In the genomic region with DNA sequence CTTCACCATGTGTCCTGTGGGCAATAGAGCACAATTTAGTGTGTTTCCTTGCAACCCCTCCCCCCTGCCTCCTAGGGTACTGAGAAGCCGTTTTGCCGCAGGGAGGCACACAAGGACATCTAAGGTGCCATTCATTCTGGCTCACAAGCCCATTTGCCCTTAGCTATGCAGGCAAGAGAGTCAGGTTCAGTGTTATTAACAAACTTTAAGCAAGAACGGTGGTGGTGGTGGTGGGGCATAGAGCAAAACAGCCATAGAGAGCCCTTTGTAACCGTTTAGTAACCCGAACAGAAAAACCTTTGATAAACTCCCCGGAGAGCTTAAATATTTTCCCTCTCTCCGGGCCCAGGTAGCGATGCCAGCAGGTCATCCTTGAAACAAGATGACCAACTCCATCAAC, we compare ENCODE assay signal across 9 mouse cellular contexts. TPM values are rescaled to one million over a fixed set of nuclear protein-coding genes. Genes with fewer than 3 reads are reported as not detected.
DNase-seq lines count a peak whose midpoint lies in the region; ATAC-seq and TF ChIP-seq lines count a peak whose summit lies in the region.
"Had no signal": no experiment of that assay in that cellular context is flagged by ENCODE, and none has a peak within 500 bp of the region (broad histone marks: within the 10 kb centered on the region; RNA-seq: fewer than 3 reads in every experiment).

No protein-coding gene starts in this region.

- H3K4me1 ChIP-seq in forebrain, embryonic 11.5 days (replicated peaks; ENCODE audit: control insufficient read depth, insufficient read depth, low read length): no peaks in the 10 kb centered on the region
- H3K4me1 ChIP-seq in forebrain, embryonic 10.5 days: peaks cover 17% of the 10 kb centered on the region
- H3K4me1 ChIP-seq in kidney, postnatal 0 days (replicated peaks; ENCODE audit: insufficient read depth, low read length): no peaks in the 10 kb centered on the region
- H3K4me1 ChIP-seq in hindbrain, postnatal 0 days (ENCODE audit: insufficient read depth, low read length): no peaks in the 10 kb centered on the region
- H3K4me1 ChIP-seq in neural tube, embryonic 13.5 days (replicated peaks): peaks cover 22% of the 10 kb centered on the region

- 43% methylated on average over 8 of the region's 8 CpGs for WGBS in forebrain, embryonic 11.5 days
- 42% methylated on average over 8 of the region's 8 CpGs for WGBS in forebrain, embryonic 10.5 days
- 29% methylated on average over 8 of the region's 8 CpGs for WGBS in kidney, postnatal 0 days
- WGBS in hindbrain, postnatal 0 days: 39% methylated on average over 8 of the region's 8 CpGs
- WGBS in neural tube, embryonic 13.5 days: 49% methylated on average over 8 of the region's 8 CpGs

- no peaks in the 10 kb centered on the region for H3K27me3 ChIP-seq in forebrain, embryonic 11.5 days (ENCODE audit: control insufficient read depth, insufficient read depth, low read length)
- peaks cover 7% of the 10 kb centered on the region; the same call in 1 of the 2 replicates for H3K27me3 ChIP-seq in forebrain, embryonic 10.5 days (ENCODE audit: poor library complexity, severe bottlenecking)
- H3K27me3 ChIP-seq in kidney, postnatal 0 days (ENCODE audit: insufficient read depth, low read length): no peaks in the 10 kb centered on the region
- H3K27me3 ChIP-seq in hindbrain, postnatal 0 days (ENCODE audit: insufficient read depth, low read length): no peaks in the 10 kb centered on the region; the same call in 1 of the 2 replicates
- peaks cover 7% of the 10 kb centered on the region for H3K27me3 ChIP-seq in neural tube, embryonic 13.5 days

- ATAC-seq in forebrain, embryonic 11.5 days (replicated peaks; ENCODE audit: low FRiP score): no peak
- ATAC-seq in kidney, postnatal 0 days (replicated peaks; ENCODE audit: low FRiP score, low read depth): no peak
- ATAC-seq in hindbrain, postnatal 0 days: no peak
- no peak for ATAC-seq in neural tube, embryonic 13.5 days (ENCODE audit: low read depth)
- no peak for ATAC-seq in megakaryocyte-erythroid progenitor cell, adult 5-6 weeks (replicated peaks; ENCODE audit: low FRiP score, low TSS enrichment, poor library complexity, severe bottlenecking)

- DNase-seq in forebrain, embryonic 11.5 days (ENCODE audit: low spot score): no peak
- no peak for DNase-seq in forebrain, embryonic 10.5 days (ENCODE audit: extremely low spot score, low spot score)
- DNase-seq in kidney, postnatal 0 days (ENCODE audit: low spot score): no peak
- DNase-seq in kidney, postnatal 10 days: no peak
- DNase-seq in hindbrain, postnatal 0 days (ENCODE audit: low spot score): no peak
- no peak for DNase-seq in gastrocnemius, adult 18-20 months (ENCODE audit: low spot score)

- no peak overlapping the region for H3K4me3 ChIP-seq in forebrain, embryonic 11.5 days (ENCODE audit: low read depth, low read length)
- H3K4me3 ChIP-seq in forebrain, embryonic 10.5 days: no peak overlapping the region
- H3K4me3 ChIP-seq in kidney, postnatal 0 days (replicated peaks; ENCODE audit: low read depth, low read length): no peak overlapping the region
- H3K4me3 ChIP-seq in hindbrain, postnatal 0 days (ENCODE audit: low read length): no peak overlapping the region
- no peak overlapping the region for H3K4me3 ChIP-seq in neural tube, embryonic 13.5 days

- no peak for TF ChIP-seq CTCF in kidney, postnatal 0 days (IDR thresholded peaks at IDR 0.05; ENCODE audit: low read depth)
- no peak for TF ChIP-seq CTCF in hindbrain, postnatal 0 days (IDR thresholded peaks at IDR 0.05; ENCODE audit: low read depth)

- H3K36me3 ChIP-seq in forebrain, embryonic 11.5 days (ENCODE audit: control insufficient read depth, insufficient read depth, low read length): no peaks in the 10 kb centered on the region
- H3K36me3 ChIP-seq in forebrain, embryonic 10.5 days (replicated peaks): no peaks in the 10 kb centered on the region
- no peaks in the 10 kb centered on the region for H3K36me3 ChIP-seq in kidney, postnatal 0 days (ENCODE audit: insufficient read depth, low read length)
- H3K36me3 ChIP-seq in hindbrain, postnatal 0 days (ENCODE audit: insufficient read depth, low read length): no peaks in the 10 kb centered on the region
- no peaks in the 10 kb centered on the region for H3K36me3 ChIP-seq in neural tube, embryonic 13.5 days
- H3K36me3 ChIP-seq: G1E had no signal

- peak overlapping the region; percentile 27; the same call in 1 of the 2 replicates for H3K4me2 ChIP-seq in forebrain, embryonic 11.5 days (ENCODE audit: low read depth, low read length, severe bottlenecking)
- H3K4me2 ChIP-seq in kidney, postnatal 0 days (ENCODE audit: low read length): peak overlapping the region; percentile 30; the same call in 1 of the 2 replicates
- peak overlapping the region; percentile 42 for H3K4me2 ChIP-seq in hindbrain, postnatal 0 days (ENCODE audit: low read depth, low read length)
- peak overlapping the region; percentile 34; the same call in 1 of the 2 replicates for H3K4me2 ChIP-seq in neural tube, embryonic 13.5 days

- no peak overlapping the region; the same call in 1 of the 2 replicates for H3K9ac ChIP-seq in forebrain, embryonic 11.5 days (ENCODE audit: low read length)
- 0 out of 2 replicates have a peak overlapping the region, but pooled peaks have one; percentile 18 for H3K9ac ChIP-seq in kidney, postnatal 0 days (ENCODE audit: low read depth, low read length)
- H3K9ac ChIP-seq in hindbrain, postnatal 0 days (replicated peaks; ENCODE audit: low read length): no peak overlapping the region
- H3K9ac ChIP-seq in neural tube, embryonic 13.5 days: peak overlapping the region; percentile 13; the same call in 1 of the 2 replicates

- no peaks in the 10 kb centered on the region for H3K9me3 ChIP-seq in forebrain, embryonic 11.5 days (ENCODE audit: control insufficient read depth, low read length)
- H3K9me3 ChIP-seq in forebrain, embryonic 10.5 days: no peaks in the 10 kb centered on the region
- H3K9me3 ChIP-seq in kidney, postnatal 0 days (replicated peaks; ENCODE audit: low read length): no peaks in the 10 kb centered on the region
- H3K9me3 ChIP-seq in hindbrain, postnatal 0 days (ENCODE audit: low read length): no peaks in the 10 kb centered on the region
- H3K9me3 ChIP-seq in neural tube, embryonic 13.5 days: no peaks in the 10 kb centered on the region
- H3K9me3 ChIP-seq: G1E had no signal

- no peak overlapping the region for H3K27ac ChIP-seq in forebrain, embryonic 11.5 days (ENCODE audit: low read depth, low read length)
- H3K27ac ChIP-seq in forebrain, embryonic 10.5 days: no peak overlapping the region
- no peak overlapping the region for H3K27ac ChIP-seq in kidney, postnatal 0 days
- H3K27ac ChIP-seq in hindbrain, postnatal 0 days: no peak overlapping the region
- no peak overlapping the region for H3K27ac ChIP-seq in neural tube, embryonic 13.5 days (replicated peaks)

RNA-seq across cellular contexts. Expression of a gene that starts 29.3 kb away (rescaled TPM):
- 45.7 and 46.3 TPM in 2 replicates for polyA plus RNA-seq in forebrain, embryonic 11.5 days (2014; fragmentation: Nextera tagmentation; extraction: Ambion mirVana)
- polyA plus RNA-seq in forebrain, embryonic 10.5 days (2016; fragmentation: Nextera tagmentation; extraction: Ambion mirVana): 34.8 and 37.3 TPM in 2 replicates
- polyA plus RNA-seq in kidney, postnatal 0 days (2015; fragmentation: Nextera tagmentation; extraction: Ambion mirVana): 23.6 and 27.5 TPM in 2 replicates
- total RNA-seq in hindbrain, postnatal 0 days (2014; rRNA removed): 22.4 and 33.6 TPM in 2 replicates
- polyA plus RNA-seq in hindbrain, postnatal 0 days (2015; fragmentation: Nextera tagmentation; extraction: Ambion mirVana): 23.0 and 26.6 TPM in 2 replicates
- 37.2 and 42.3 TPM in 2 replicates for polyA plus RNA-seq in neural tube, embryonic 13.5 days (2015; fragmentation: Nextera tagmentation; extraction: Ambion mirVana)
- 11.8 and 12.6 TPM in 2 replicates for total RNA-seq in megakaryocyte-erythroid progenitor cell, adult 5-6 weeks (2014; fragmentation: Nextera tagmentation)
- 25.0 and 26.7 TPM in 2 replicates for total RNA-seq in megakaryocyte-erythroid progenitor cell, adult 5-6 weeks (2017)
- total RNA-seq in gastrocnemius, adult 18-20 months (2021): 1 to 10 TPM; 5.0 to 5.7 TPM

Comparison
In these comparisons a context has a peak if more than half of its experiments do, and no peak if none do; other contexts are left out.
1. H3K9ac ChIP-seq: peak in kidney, postnatal 0 days (single experiment) and neural tube, embryonic 13.5 days (single experiment); none in forebrain, embryonic 11.5 days (single experiment) and hindbrain, postnatal 0 days (single experiment).
2. Peak in every context shown above with its lines, with median percentiles within 50 percentile points of each other: H3K4me2 ChIP-seq.